Mouse (Mus musculus) myocyte (in vitro differentiated cells): ENCODE measurements around the gene Neu4. TPM values are rescaled to one million over a fixed set of nuclear protein-coding genes. Genes with fewer than 3 reads are reported as not detected.

Experiments
- H3K27me3 ChIP-seq: one replicate; pipeline ENCODE4 v1.6.1; 2011; ENCODE audit not compliant: control insufficient read depth, insufficient read depth, insufficient read length
- H3K36me3 ChIP-seq: one replicate; pipeline ENCODE4 v1.6.1; 2011; ENCODE audit not compliant: control insufficient read depth, insufficient read depth
- H3K4me2 ChIP-seq: one replicate; pipeline ENCODE4 v1.6.1; 2011; ENCODE audit warnings: low read depth, control low read depth
- H3K4me3 ChIP-seq: one replicate; pipeline ENCODE4 v1.5.1; 2011; ENCODE audit warnings: mild to moderate bottlenecking, control low read depth, moderate library complexity
- H3K79me2 ChIP-seq: one replicate; pipeline ENCODE4 v1.6.1; 2011; ENCODE audit not compliant: control insufficient read depth, insufficient read depth
- H3ac ChIP-seq: one replicate; pipeline ENCODE4 v1.6.1; 2011; ENCODE audit not compliant: control insufficient read depth, insufficient read length
- CEBPB ChIP-seq: IDR thresholded peaks from 2 replicates; pipeline ENCODE4 v1.6.1; 2011; ENCODE audit warnings: mild to moderate bottlenecking, moderate library complexity; ENCODE audit not compliant: poor library complexity, insufficient read depth, severe bottlenecking
- E2F4 ChIP-seq: IDR thresholded peaks from one replicate; pipeline ENCODE4 v1.6.1; 2011; ENCODE audit warnings: mild to moderate bottlenecking, control low read depth, moderate library complexity; ENCODE audit not compliant: insufficient read depth
- MAX ChIP-seq: IDR thresholded peaks from one replicate; pipeline ENCODE4 v1.6.1; 2011; ENCODE audit warnings: low read depth, mild to moderate bottlenecking, control low read depth
- MYOD1 ChIP-seq, 3 experiments: IDR thresholded peaks; one replicate each; pipeline ENCODE4 v1.6.1; 2011; ENCODE audit warnings: control low read depth in 2 of 3, low read depth in 2 of 3, mild to moderate bottlenecking in 2 of 3, moderate library complexity in 1 of 3; ENCODE audit not compliant: insufficient read length in 2 of 3, control insufficient read depth in 1 of 3
- MYOG ChIP-seq, 3 experiments: IDR thresholded peaks; one replicate each; pipeline ENCODE4 v1.6.1; 2011; ENCODE audit warnings: control low read depth in 2 of 3, low read depth in 2 of 3, mild to moderate bottlenecking in 2 of 3; ENCODE audit not compliant: insufficient read length in 2 of 3, control insufficient read depth in 1 of 3, insufficient read depth in 1 of 3
- POLR2A ChIP-seq: IDR thresholded peaks from one replicate; pipeline ENCODE4 v1.6.1; 2011; ENCODE audit warnings: low read depth, mild to moderate bottlenecking, control low read depth, moderate library complexity; ENCODE audit not compliant: insufficient read length
- POLR2AphosphoS2 ChIP-seq: IDR thresholded peaks from one replicate; pipeline ENCODE4 v1.6.1; 2011; ENCODE audit warnings: low read depth, control low read depth; ENCODE audit not compliant: insufficient read length
- REST ChIP-seq: IDR thresholded peaks from one replicate; pipeline ENCODE4 v1.6.1; 2011; ENCODE audit warnings: mild to moderate bottlenecking, control low read depth, moderate library complexity; ENCODE audit not compliant: insufficient read depth, insufficient read length
- SRF ChIP-seq: IDR thresholded peaks from one replicate; pipeline ENCODE4 v1.6.1; 2011; ENCODE audit warnings: low read depth; ENCODE audit not compliant: control insufficient read depth, insufficient read length
- TCF12 ChIP-seq: IDR thresholded peaks from one replicate; pipeline ENCODE4 v1.6.1; 2011; ENCODE audit warnings: mild to moderate bottlenecking, control low read depth; ENCODE audit not compliant: poor library complexity, insufficient read depth, severe bottlenecking
- TCF3 ChIP-seq: IDR thresholded peaks from one replicate; pipeline ENCODE4 v1.6.1; 2011; ENCODE audit warnings: low read depth, control low read depth; ENCODE audit not compliant: insufficient read length
- USF1 ChIP-seq: IDR thresholded peaks from one replicate; pipeline ENCODE4 v1.6.1; 2011; ENCODE audit warnings: low read depth, mild to moderate bottlenecking, control low read depth, moderate library complexity
- polyA plus RNA-seq: library from polyadenylated mRNA; unstranded; fragments of >200 nt; fragmentation: generic; extraction: Trizol; gene quantifications from one replicate; pipeline ENCODE4 v1.2.1, GENCODE M21; 2012; ENCODE audit warnings: missing spikeins

Neu4 gene
- polyA plus RNA-seq, 1 experiment = not detected

- Histone ChIP-seq H3K36me3 (no peaks in the 10 kb centered on the region), H3K4me2 (no peak overlapping the region), H3K79me2 (no peaks in the 10 kb centered on the region), H3ac (no peak overlapping the region), H3K27me3 (peaks cover 29% of the 10 kb centered on the region), H3K4me3 (no peak overlapping the region)
- no peak for TF ChIP-seq REST
Observed at GRCm38 (mm10) chr1:94033075-94033602, 12.9 kb downstream of the Neu4 start.

GRCm38 (mm10) chr1:94034984-94035743, 14.9 kb downstream of the Neu4 start:
- Histone ChIP-seq H3K27me3 (peaks cover 32% of the 10 kb centered on the region), H3K36me3 (no peaks in the 10 kb centered on the region), H3ac (no peak overlapping the region), H3K79me2 (no peaks in the 10 kb centered on the region), H3K4me2 (peak overlapping the region; percentile 61), H3K4me3 (no peak overlapping the region)
- no peak for TF ChIP-seq REST
- no peak for TF ChIP-seq E2F4
- TF ChIP-seq SRF = no peak
- no peak for TF ChIP-seq CEBPB
- TF ChIP-seq MAX = no peak
- peak in 2 of 3 experiments; percentile 66 to 87 for TF ChIP-seq MYOG (IDR thresholded peaks at IDR 0.05; ENCODE audit: control insufficient read depth in 1 of 3, insufficient read depth in 1 of 3, insufficient read length in 2 of 3, low read depth in 2 of 3)
- peak; percentile 43 for TF ChIP-seq TCF12
- peak; percentile 18 to 76 (median 68) for TF ChIP-seq MYOD1 (IDR thresholded peaks at IDR 0.05; ENCODE audit: control insufficient read depth in 1 of 3, insufficient read length in 2 of 3, low read depth in 2 of 3)
- TF ChIP-seq POLR2AphosphoS2 = no peak
- no peak for TF ChIP-seq USF1
- no peak for TF ChIP-seq TCF3

GRCm38 (mm10) chr1:94040391-94040790, 20.1 kb downstream of the Neu4 start:
- Histone ChIP-seq H3K4me3 (no peak overlapping the region), H3K36me3 (no peaks in the 10 kb centered on the region), H3K27me3 (peaks cover 26% of the 10 kb centered on the region), H3ac (no peak overlapping the region), H3K4me2 (no peak overlapping the region), H3K79me2 (no peaks in the 10 kb centered on the region)
- TF ChIP-seq POLR2AphosphoS2 (no peak), USF1 (no peak), MYOG (IDR thresholded peaks at IDR 0.05; ENCODE audit: control insufficient read depth in 1 of 3, insufficient read depth in 1 of 3, insufficient read length in 2 of 3, low read depth in 2 of 3) (no peak), POLR2A (no peak), MAX (no peak), SRF (no peak), CEBPB (no peak), MYOD1 (IDR thresholded peaks at IDR 0.05; ENCODE audit: control insufficient read depth in 1 of 3, insufficient read length in 2 of 3, low read depth in 2 of 3) (no peak)

- TF ChIP-seq TCF12 (no peak), POLR2AphosphoS2 (no peak), POLR2A (no peak), USF1 (no peak), MYOD1 (IDR thresholded peaks at IDR 0.05; ENCODE audit: control insufficient read depth in 1 of 3, insufficient read length in 2 of 3, low read depth in 2 of 3) (no peak), SRF (no peak), REST (no peak), TCF3 (no peak), CEBPB (no peak), MYOG (IDR thresholded peaks at IDR 0.05; ENCODE audit: control insufficient read depth in 1 of 3, insufficient read depth in 1 of 3, insufficient read length in 2 of 3, low read depth in 2 of 3) (no peak), E2F4 (no peak), MAX (no peak)
- H3ac ChIP-seq = no peak overlapping the region
- no peak overlapping the region for H3K4me3 ChIP-seq
- no peaks in the 10 kb centered on the region for H3K36me3 ChIP-seq
- peaks cover 11% of the 10 kb centered on the region for H3K27me3 ChIP-seq
- no peaks in the 10 kb centered on the region for H3K79me2 ChIP-seq
- no peak overlapping the region for H3K4me2 ChIP-seq
Observed at GRCm38 (mm10) chr1:94045559-94045958, 25.3 kb downstream of the Neu4 start.

GRCm38 (mm10) chr1:94046544-94046943, 26.3 kb downstream of the Neu4 start:
- H3K79me2 ChIP-seq = no peaks in the 10 kb centered on the region
- H3K36me3 ChIP-seq = no peaks in the 10 kb centered on the region
- H3K4me3 ChIP-seq = no peak overlapping the region
- no peak overlapping the region for H3ac ChIP-seq
- H3K27me3 ChIP-seq = peaks cover 4% of the 10 kb centered on the region
- TF ChIP-seq POLR2A = no peak
- no peak for TF ChIP-seq SRF
- TF ChIP-seq CEBPB = no peak
- no peak for TF ChIP-seq E2F4
- no peak for TF ChIP-seq MYOD1 (IDR thresholded peaks at IDR 0.05; ENCODE audit: control insufficient read depth in 1 of 3, insufficient read length in 2 of 3, low read depth in 2 of 3)
- no peak for TF ChIP-seq TCF12
- H3K4me2 ChIP-seq = no peak overlapping the region
